ENCODE assay signal across 1 mouse cellular context in genomic region chr11:53736771-53737572, GRCm38 (mm10).
A peak's percentile ranks its signal among the peaks of the same experiment; 100 is the strongest.
TF ChIP-seq lines count a peak whose summit lies in the region.

No protein-coding gene starts in this region.

TF ChIP-seq in CH12.LX, 34 proteins besides CTCF, POLR2A, EP300 and RAD21:
- TF ChIP-seq IRF4 (IDR thresholded peaks at IDR 0.05; ENCODE audit: low read depth, low read length) = peak; percentile 86
- TF ChIP-seq UBTF (IDR thresholded peaks at IDR 0.05; ENCODE audit: low read depth, low read length) = no peak; the same call in 1 of the 2 replicates
- peak; percentile 66 for TF ChIP-seq BHLHE40 (IDR thresholded peaks at IDR 0.05; ENCODE audit: low read depth, low read length)
- TF ChIP-seq HCFC1 (IDR thresholded peaks at IDR 0.05; ENCODE audit: low read depth, low read length) = peak; percentile 58
- TF ChIP-seq CHD1 (IDR thresholded peaks at IDR 0.05; ENCODE audit: low read depth, low read length) = no peak
- TF ChIP-seq MEF2A (IDR thresholded peaks at IDR 0.05; ENCODE audit: borderline replicate concordance, low read depth, low read length) = peak; percentile 82
- TF ChIP-seq NELFE (IDR thresholded peaks at IDR 0.05; ENCODE audit: low read depth, low read length) = peak; percentile 74; the same call in 1 of the 2 replicates
- 0 out of 2 replicates have a peak, but pooled peaks have one; percentile 29 for TF ChIP-seq KAT2A (IDR thresholded peaks at IDR 0.05; ENCODE audit: insufficient replicate concordance, low read length)
- peak; percentile 74 for TF ChIP-seq TCF12 (IDR thresholded peaks at IDR 0.05; ENCODE audit: low read depth, low read length)
- TF ChIP-seq CHD2 (IDR thresholded peaks at IDR 0.05; ENCODE audit: low read length) = peak; percentile 21; the same call in 1 of the 2 replicates
- peak; percentile 71; the same call in 1 of the 2 replicates for TF ChIP-seq JUND (conservative IDR thresholded peaks at IDR 0.05; ENCODE audit: low read depth, low read length)
- TF ChIP-seq MYC (IDR thresholded peaks at IDR 0.05; ENCODE audit: low read depth, low read length) = peak; percentile 96
- TF ChIP-seq ZC3H11A (IDR thresholded peaks at IDR 0.05; ENCODE audit: low read depth, low read length) = peak; percentile 82
- TF ChIP-seq NRF1 (IDR thresholded peaks at IDR 0.05; ENCODE audit: low read depth, low read length) = peak; percentile 59
- TF ChIP-seq USF2 (conservative IDR thresholded peaks at IDR 0.05; ENCODE audit: low read depth, low read length) = no peak
- peak; percentile 91 for TF ChIP-seq MXI1 (IDR thresholded peaks at IDR 0.05; ENCODE audit: low read depth, low read length)
- no peak; the same call in 1 of the 2 replicates for TF ChIP-seq RCOR1 (conservative IDR thresholded peaks at IDR 0.05; ENCODE audit: low read depth, low read length)
- TF ChIP-seq ZMIZ1 (IDR thresholded peaks at IDR 0.05; ENCODE audit: low read depth, low read length) = no peak
- TF ChIP-seq POLR2AphosphoS2 (IDR thresholded peaks at IDR 0.05; ENCODE audit: low read depth, low read length) = no peak
- TF ChIP-seq GABPA (IDR thresholded peaks at IDR 0.05; ENCODE audit: insufficient replicate concordance, low read depth, low read length) = no peak
- peak; percentile 54; the same call in 1 of the 2 replicates for TF ChIP-seq ETS1 (conservative IDR thresholded peaks at IDR 0.05; ENCODE audit: low read depth, low read length)
- peak; percentile 86; the same call in 1 of the 2 replicates for TF ChIP-seq SIN3A (IDR thresholded peaks at IDR 0.05; ENCODE audit: low read length)
- 0 out of 2 replicates have a peak, but pooled peaks have one; percentile 68 for TF ChIP-seq E2F4 (IDR thresholded peaks at IDR 0.05; ENCODE audit: insufficient replicate concordance, low read depth, low read length)
- no peak for TF ChIP-seq USF1 (IDR thresholded peaks at IDR 0.05; ENCODE audit: low read depth, low read length)
- no peak for TF ChIP-seq PAX5 (IDR thresholded peaks at IDR 0.05; ENCODE audit: low read length)
- peak; percentile 58; the same call in 1 of the 2 replicates for TF ChIP-seq MAZ (IDR thresholded peaks at IDR 0.05; ENCODE audit: low read depth, low read length)
- peak; percentile 39; the same call in 1 of the 2 replicates for TF ChIP-seq ZNF384 (IDR thresholded peaks at IDR 0.05; ENCODE audit: low read depth, low read length)
- peak; percentile 58 for TF ChIP-seq ELF1 (IDR thresholded peaks at IDR 0.05; ENCODE audit: low read depth, low read length)
- no peak for TF ChIP-seq ZKSCAN1 (IDR thresholded peaks at IDR 0.05; ENCODE audit: borderline replicate concordance, low read depth, low read length)
- peak; percentile 94 for TF ChIP-seq MAX (IDR thresholded peaks at IDR 0.05; ENCODE audit: low read length)
- no peak for TF ChIP-seq TBP (conservative IDR thresholded peaks at IDR 0.05; ENCODE audit: low read depth, low read length)
- no peak for TF ChIP-seq MAFK (IDR thresholded peaks at IDR 0.05; ENCODE audit: insufficient replicate concordance, low read length)
- TF ChIP-seq JUN (IDR thresholded peaks at IDR 0.05; ENCODE audit: insufficient read depth, low read depth, low read length) = no peak
- TF ChIP-seq SMC3 (IDR thresholded peaks at IDR 0.05; ENCODE audit: low read depth, low read length) = peak; percentile 97
